Mouse (Mus musculus): ENCODE measurements around the gene Ncam1. TPM values are rescaled to one million over a fixed set of nuclear protein-coding genes. Genes with fewer than 3 reads are reported as not detected.

Gene Ncam1
- polyA plus RNA-seq, 1 experiment = 0.64 TPM

- TF ChIP-seq CTCF (IDR thresholded peaks at IDR 0.05; ENCODE audit: extremely low read depth, insufficient read depth, insufficient read length, insufficient replicate concordance) (no peak), POLR2A (IDR thresholded peaks at IDR 0.05; ENCODE audit: low read depth, low read length) (no peak)
- Histone ChIP-seq H3K4me1 (ENCODE audit: control insufficient read depth, insufficient read depth, insufficient read length) (no peaks in the 10 kb centered on the region), H3K27ac (ENCODE audit: insufficient read depth, low read length) (no peak overlapping the region), H3K4me3 (ENCODE audit: extremely low read depth, insufficient read depth, insufficient read length) (no peak overlapping the region), H3K36me3 (ENCODE audit: control insufficient read depth, insufficient read depth, low read length) (no peaks in the 10 kb centered on the region), H3K27me3 (ENCODE audit: control insufficient read depth, insufficient read depth, low read length) (no peaks in the 10 kb centered on the region)
- 93% methylated on average over 3 of the region's 3 CpGs for WGBS
- DNase-seq (ENCODE audit: low read depth in 1 of 2, low spot score in 2 of 2) = no peak
Measured at GRCm38 (mm10) chr9:49605351-49605750, 193.4 kb downstream of the Ncam1 start.

- WGBS = 83% methylated on average over 4 of the region's 4 CpGs
- Histone ChIP-seq H3K27ac (ENCODE audit: insufficient read depth, low read length) (no peak overlapping the region), H3K4me1 (ENCODE audit: control insufficient read depth, insufficient read depth, insufficient read length) (no peaks in the 10 kb centered on the region), H3K36me3 (ENCODE audit: control insufficient read depth, insufficient read depth, low read length) (no peaks in the 10 kb centered on the region), H3K4me3 (ENCODE audit: extremely low read depth, insufficient read depth, insufficient read length) (no peak overlapping the region), H3K27me3 (ENCODE audit: control insufficient read depth, insufficient read depth, low read length) (no peaks in the 10 kb centered on the region)
- no peak for DNase-seq (ENCODE audit: low read depth in 1 of 2, low spot score in 2 of 2)
- TF ChIP-seq POLR2A (IDR thresholded peaks at IDR 0.05; ENCODE audit: low read depth, low read length) = no peak
- no peak for TF ChIP-seq CTCF (IDR thresholded peaks at IDR 0.05; ENCODE audit: extremely low read depth, insufficient read depth, insufficient read length, insufficient replicate concordance)
Measured at GRCm38 (mm10) chr9:49601215-49601614, 197.5 kb downstream of the Ncam1 start.

- H3K36me3 ChIP-seq (ENCODE audit: control insufficient read depth, insufficient read depth, low read length) = no peaks in the 10 kb centered on the region
- no peaks in the 10 kb centered on the region for H3K4me1 ChIP-seq (ENCODE audit: control insufficient read depth, insufficient read depth, insufficient read length)
- WGBS = 78% methylated on average over 11 of the region's 11 CpGs
- no peak overlapping the region for H3K4me3 ChIP-seq (ENCODE audit: extremely low read depth, insufficient read depth, insufficient read length)
- no peak overlapping the region for H3K27ac ChIP-seq (ENCODE audit: insufficient read depth, low read length)
- TF ChIP-seq CTCF (IDR thresholded peaks at IDR 0.05; ENCODE audit: extremely low read depth, insufficient read depth, insufficient read length, insufficient replicate concordance) = no peak
- TF ChIP-seq POLR2A (IDR thresholded peaks at IDR 0.05; ENCODE audit: low read depth, low read length) = no peak
- no peaks in the 10 kb centered on the region for H3K27me3 ChIP-seq (ENCODE audit: control insufficient read depth, insufficient read depth, low read length)
- DNase-seq (ENCODE audit: low read depth in 1 of 2, low spot score in 2 of 2) = no peak
Measured at GRCm38 (mm10) chr9:49595635-49596348, 202.9 kb downstream of the Ncam1 start.

GRCm38 (mm10) chr9:49594876-49595634 is 203.7 kb downstream of the Ncam1 start:
- Histone ChIP-seq H3K4me1 (ENCODE audit: control insufficient read depth, insufficient read depth, insufficient read length) (no peaks in the 10 kb centered on the region), H3K27me3 (ENCODE audit: control insufficient read depth, insufficient read depth, low read length) (no peaks in the 10 kb centered on the region), H3K4me3 (ENCODE audit: extremely low read depth, insufficient read depth, insufficient read length) (no peak overlapping the region), H3K36me3 (ENCODE audit: control insufficient read depth, insufficient read depth, low read length) (no peaks in the 10 kb centered on the region), H3K27ac (ENCODE audit: insufficient read depth, low read length) (no peak overlapping the region)
- TF ChIP-seq CTCF (IDR thresholded peaks at IDR 0.05; ENCODE audit: extremely low read depth, insufficient read depth, insufficient read length, insufficient replicate concordance) (no peak), POLR2A (IDR thresholded peaks at IDR 0.05; ENCODE audit: low read depth, low read length) (no peak)
- 67% methylated on average over 7 of the region's 7 CpGs for WGBS
- DNase-seq (ENCODE audit: low read depth in 1 of 2, low spot score in 2 of 2) = no peak

GRCm38 (mm10) chr9:49593951-49594536 is 204.7 kb downstream of the Ncam1 start:
- H3K27ac ChIP-seq (ENCODE audit: insufficient read depth, low read length) = no peak overlapping the region
- DNase-seq (ENCODE audit: low read depth in 1 of 2, low spot score in 2 of 2) = no peak
- 70% methylated on average over 10 of the region's 10 CpGs for WGBS
- no peaks in the 10 kb centered on the region for H3K36me3 ChIP-seq (ENCODE audit: control insufficient read depth, insufficient read depth, low read length)
- H3K4me3 ChIP-seq (ENCODE audit: extremely low read depth, insufficient read depth, insufficient read length) = no peak overlapping the region
- no peaks in the 10 kb centered on the region for H3K27me3 ChIP-seq (ENCODE audit: control insufficient read depth, insufficient read depth, low read length)
- TF ChIP-seq POLR2A (IDR thresholded peaks at IDR 0.05; ENCODE audit: low read depth, low read length) = no peak
- TF ChIP-seq CTCF (IDR thresholded peaks at IDR 0.05; ENCODE audit: extremely low read depth, insufficient read depth, insufficient read length, insufficient replicate concordance) = no peak
- no peaks in the 10 kb centered on the region for H3K4me1 ChIP-seq (ENCODE audit: control insufficient read depth, insufficient read depth, insufficient read length)

- Histone ChIP-seq H3K36me3 (ENCODE audit: control insufficient read depth, insufficient read depth, low read length) (no peaks in the 10 kb centered on the region), H3K4me3 (ENCODE audit: extremely low read depth, insufficient read depth, insufficient read length) (no peak overlapping the region), H3K27me3 (ENCODE audit: control insufficient read depth, insufficient read depth, low read length) (no peaks in the 10 kb centered on the region), H3K4me1 (ENCODE audit: control insufficient read depth, insufficient read depth, insufficient read length) (no peaks in the 10 kb centered on the region), H3K27ac (ENCODE audit: insufficient read depth, low read length) (no peak overlapping the region)
- no peak for DNase-seq (ENCODE audit: low read depth in 1 of 2, low spot score in 2 of 2)
- WGBS = 73% methylated on average over 2 of the region's 2 CpGs
- TF ChIP-seq CTCF (IDR thresholded peaks at IDR 0.05; ENCODE audit: extremely low read depth, insufficient read depth, insufficient read length, insufficient replicate concordance) (no peak), POLR2A (IDR thresholded peaks at IDR 0.05; ENCODE audit: low read depth, low read length) (no peak)
Measured at GRCm38 (mm10) chr9:49592006-49592405, 206.7 kb downstream of the Ncam1 start.

All from spleen, adult 2 months (tissue).